Mouse (Mus musculus) cerebellum, postnatal 36 days (tissue): ENCODE results near the gene Oip5.

ENCODE experiments used
- DNase-seq, 2 experiments: peaks; one replicate each; pipeline ENCODE4 v3.0.0; 2021 to 2022; ENCODE audit warnings: mixed read lengths in 2 of 2

Oip5 gene

GRCm38 (mm10) chr2:119584282-119584681 lies 34.0 kb downstream of the Oip5 start:
- no peak for DNase-seq

GRCm38 (mm10) chr2:119583439-119583838 lies 34.8 kb downstream of the Oip5 start:
- DNase-seq, result no peak

DNA sequence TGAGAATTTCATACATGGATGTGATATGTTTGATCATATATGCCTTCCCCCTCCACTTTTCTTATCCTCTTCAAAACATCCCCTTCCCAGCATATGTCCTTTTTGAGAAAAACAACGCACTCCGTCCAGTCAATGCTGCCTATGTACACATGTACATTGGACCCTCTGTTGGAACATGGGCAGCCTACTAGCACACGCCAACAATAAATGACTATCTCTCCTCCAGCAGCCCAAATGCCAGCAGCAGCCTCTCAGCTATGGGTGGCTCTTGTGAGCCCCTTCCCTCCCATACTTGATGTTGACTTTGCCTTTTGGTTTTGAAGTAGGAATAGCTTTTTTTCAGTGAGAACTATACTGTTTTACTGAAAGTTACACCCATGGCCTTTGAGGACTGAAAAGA lies 36.7 kb downstream of the Oip5 start:
- DNase-seq, result no peak

- DNase-seq, result no peak
Measured at GRCm38 (mm10) chr2:119572471-119572870, 45.8 kb downstream of the Oip5 start.

DNA sequence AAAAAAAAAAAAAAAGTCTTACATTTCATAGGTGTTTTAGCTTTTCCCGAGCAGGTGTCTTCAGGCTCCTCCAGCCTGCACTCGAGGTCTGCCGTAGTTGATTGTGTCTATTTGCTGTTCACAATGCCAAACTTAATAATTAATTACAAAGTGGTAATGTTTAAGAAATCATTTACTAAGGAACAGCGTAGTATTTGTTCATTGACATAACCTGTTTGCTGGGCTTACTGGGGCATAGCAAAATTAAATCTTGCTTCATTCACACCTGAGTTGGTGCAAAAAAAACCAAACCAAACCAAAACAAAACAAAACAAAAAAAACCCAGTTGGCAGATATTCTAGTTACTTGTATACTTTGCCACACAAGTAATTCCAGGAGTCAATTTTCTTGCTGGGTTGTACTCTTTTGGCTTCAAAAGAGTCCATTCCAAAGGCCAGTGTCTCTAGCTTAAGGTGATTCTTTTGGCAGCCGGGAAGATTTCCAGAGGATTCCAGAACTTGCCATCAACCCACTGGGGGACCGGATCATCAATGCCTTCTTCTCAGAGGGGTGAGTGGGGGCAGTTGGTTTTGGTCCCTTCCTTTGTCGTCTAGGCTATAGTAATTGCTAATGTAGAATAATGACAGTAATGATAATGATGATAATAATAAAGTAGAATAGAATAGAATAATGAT lies 52.0 kb downstream of the Oip5 start:
- no peak for DNase-seq

- no peak for DNase-seq
Measured at GRCm38 (mm10) chr2:119565284-119565683, 53.0 kb downstream of the Oip5 start.

DNA sequence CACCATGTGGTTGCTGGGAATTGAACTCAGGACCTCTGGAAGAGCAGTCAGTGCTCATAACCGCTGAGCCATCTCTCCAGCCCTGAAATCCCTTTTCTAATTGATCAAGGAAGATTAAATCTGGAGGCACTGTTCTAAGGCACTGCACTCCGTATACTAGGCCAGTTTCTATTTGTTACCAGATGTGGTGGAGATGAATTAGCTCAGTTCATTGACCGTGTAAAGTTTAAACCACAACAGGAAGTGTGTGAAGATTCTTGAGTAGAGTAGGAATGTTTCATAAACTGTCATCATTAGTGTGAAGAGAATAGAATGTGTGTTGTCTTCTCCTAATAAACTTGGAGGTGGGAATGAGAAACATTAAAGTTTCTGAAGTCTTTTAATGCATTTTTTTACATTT lies 56.5 kb downstream of the Oip5 start:
- no peak for DNase-seq
